Mouse (Mus musculus): ENCODE measurements around the gene 1700088E04Rik.

GRCm38 (mm10) chr15:79092284-79092683, 48.8 kb downstream of the 1700088E04Rik start:
- TF ChIP-seq CTCF (IDR thresholded peaks at IDR 0.05; ENCODE audit: control insufficient read depth, insufficient read depth, low read length) = no peak
- TF ChIP-seq POLR2A (IDR thresholded peaks at IDR 0.05; ENCODE audit: borderline replicate concordance, control insufficient read depth, low read depth, low read length) = no peak
